Comparison of ENCODE assay signal across 27 mouse cellular contexts in the genomic region with DNA sequence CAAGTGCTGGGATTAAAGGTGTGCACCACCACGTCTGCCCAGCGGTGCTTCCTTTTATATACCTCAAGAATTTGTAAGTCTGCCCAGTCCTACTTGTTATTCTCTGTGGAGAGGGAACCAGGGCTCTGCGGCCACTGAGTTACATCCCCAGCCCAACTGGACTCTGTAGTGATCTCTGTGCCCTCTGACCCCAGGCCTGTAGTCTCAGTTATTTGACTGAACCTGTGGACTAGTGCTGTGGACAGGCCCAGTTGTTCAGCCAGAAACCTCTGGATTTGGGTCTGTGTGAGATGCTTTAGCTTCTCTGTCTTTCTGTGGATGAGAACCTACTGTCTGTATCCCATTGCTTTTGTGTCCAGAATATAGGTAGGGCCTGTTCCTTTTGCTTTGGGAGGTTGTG.
"Had no signal": no experiment of that assay in that cellular context is flagged by ENCODE, and none has a peak within 500 bp of the region (broad histone marks: within the 10 kb centered on the region; RNA-seq: fewer than 3 reads in every experiment).

No protein-coding gene starts in this region.

- H3K9ac ChIP-seq: heart, embryonic 12.5 days; hindbrain, embryonic 12.5 days; hindbrain, embryonic 14.5 days; intestine, embryonic 15.5 days; kidney, embryonic 15.5 days; limb, embryonic 12.5 days; liver, embryonic 13.5 days; liver, embryonic 15.5 days had no signal

- H3K9me3 ChIP-seq: heart, embryonic 12.5 days; hindbrain, embryonic 10.5 days; hindbrain, embryonic 12.5 days; intestine, embryonic 15.5 days; kidney, embryonic 15.5 days; limb, embryonic 10.5 days; limb, embryonic 12.5 days; liver, embryonic 13.5 days; liver, embryonic 15.5 days had no signal

- H3K27ac ChIP-seq: gastrocnemius, adult 2 months; heart, adult 2 months; hindbrain, embryonic 10.5 days; hindbrain, embryonic 12.5 days; hindbrain, embryonic 14.5 days; intestine, embryonic 15.5 days; kidney, embryonic 15.5 days; kidney, postnatal 0 days; layer of hippocampus, adult 2 months; left cerebral cortex, adult 2 months; limb, embryonic 10.5 days; limb, embryonic 12.5 days; liver, embryonic 13.5 days; liver, embryonic 15.5 days had no signal

- DNase-seq: gastrocnemius, adult 2 months; gastrocnemius, postnatal 10 days; gastrocnemius, postnatal 25 days; heart, postnatal 10 days; heart, postnatal 4 days; kidney, adult 2 months; kidney, adult 9 months; kidney, postnatal 25 days; kidney, postnatal 4 days; liver; liver, embryonic 13.5 days had no signal

- H3K4me3 ChIP-seq: gastrocnemius, adult 2 months; heart, adult 2 months; heart, embryonic 12.5 days; hindbrain, embryonic 10.5 days; hindbrain, embryonic 12.5 days; intestine, embryonic 15.5 days; kidney, embryonic 15.5 days; layer of hippocampus, adult 2 months; left cerebral cortex, adult 2 months; limb, embryonic 10.5 days; limb, embryonic 12.5 days; liver, embryonic 13.5 days; liver, embryonic 15.5 days had no signal

- H3K4me2 ChIP-seq: heart, embryonic 12.5 days; hindbrain, embryonic 12.5 days; hindbrain, embryonic 14.5 days; intestine, embryonic 15.5 days; kidney, embryonic 15.5 days; limb, embryonic 12.5 days; liver, embryonic 13.5 days; liver, embryonic 15.5 days had no signal

- H3K27me3 ChIP-seq: heart, embryonic 12.5 days; hindbrain, embryonic 12.5 days; intestine, embryonic 15.5 days; kidney, embryonic 15.5 days; limb, embryonic 12.5 days; liver, embryonic 13.5 days; liver, embryonic 15.5 days had no signal

- H3K4me1 ChIP-seq: intestine, embryonic 15.5 days; limb, embryonic 12.5 days; liver, embryonic 15.5 days had no signal

- H3K36me3 ChIP-seq: hindbrain, embryonic 12.5 days; intestine, embryonic 15.5 days had no signal

- ATAC-seq: hindbrain, embryonic 16.5 days; inflammation-experienced regulatory T-cells, adult 6 months; intestine, embryonic 15.5 days; intestine, postnatal 0 days had no signal
